In genomic region chr19:8897865-8898495, GRCm38 (mm10) we compare ENCODE assay signal across 8 mouse cellular contexts. TPM values are rescaled to one million over a fixed set of nuclear protein-coding genes. Genes with fewer than 3 reads are reported as not detected.
DNase-seq lines count a peak whose midpoint lies in the region; ATAC-seq lines count a peak whose summit lies in the region.

Gene Ganab, plus strand, starts transcription at chr19:8898071.

- ATAC-seq in intestine, embryonic 14.5 days (replicated peaks; ENCODE audit: low FRiP score, low TSS enrichment, low read depth) = peak; percentile 98

- intact Hi-C loops in left cerebral cortex, postnatal 14 days (cut with DNase I) = no loop called here

- H3K27ac ChIP-seq in intestine, embryonic 14.5 days (ENCODE audit: low read depth) = peak within 1 kb of the TSS; percentile 84

- H3K4me2 ChIP-seq in intestine, embryonic 14.5 days (ENCODE audit: low read length) = peak within 1 kb of the TSS; percentile 85

- no peaks in the 10 kb centered on the region for H3K27me3 ChIP-seq in intestine, embryonic 14.5 days (replicated peaks; ENCODE audit: control insufficient read depth, insufficient read depth, low read length)

- WGBS in intestine, embryonic 14.5 days = under 1% methylated on average over 53 of the region's 53 CpGs

- peak within 1 kb of the TSS; percentile 96 for H3K4me3 ChIP-seq in intestine, embryonic 14.5 days (ENCODE audit: low read depth, low read length)

- no peaks in the 10 kb centered on the region for H3K9me3 ChIP-seq in intestine, embryonic 14.5 days (ENCODE audit: control insufficient read depth, low read length)

- peaks cover 21% of the 10 kb centered on the region for H3K4me1 ChIP-seq in intestine, embryonic 14.5 days (replicated peaks; ENCODE audit: control insufficient read depth, insufficient read depth, low read length)

- DNase-seq in adrenal gland, adult (ENCODE audit: inconsistent age in 2 of 2, low spot score in 1 of 2) = peak; percentile 97 to 98
- DNase-seq in embryo, embryonic 10.5 days (ENCODE audit: low spot score) = peak; percentile 99
- peak; percentile 93 for DNase-seq in gastrocnemius, postnatal 25 days
- DNase-seq in intestine, embryonic 14.5 days (ENCODE audit: low spot score) = peak; percentile 95
- peak; percentile 96 to 97 for DNase-seq in left cerebral cortex, postnatal 14 days (ENCODE audit: low spot score in 2 of 2)
- DNase-seq in mesoderm, embryonic 11.5 days (ENCODE audit: low read depth, low spot score) = peak; percentile 97
- DNase-seq in right cerebral cortex, postnatal 36 days (ENCODE audit: low spot score in 2 of 2) = peak; percentile 95 to 97
- peak; percentile 96 for DNase-seq in yolk sac, embryonic 10.5 days (ENCODE audit: low spot score)

- H3K9ac ChIP-seq in intestine, embryonic 14.5 days (ENCODE audit: low read length) = peak within 1 kb of the TSS; percentile 97

- H3K36me3 ChIP-seq in intestine, embryonic 14.5 days (ENCODE audit: control insufficient read depth, insufficient read depth, low read length) = peaks cover 37% of the 10 kb centered on the region

RNA-seq across cellular contexts. Expression of gene Ganab, which starts in this region (rescaled TPM):
- 10 to 100 TPM; 23.1 to 25.9 TPM for total RNA-seq in gastrocnemius, postnatal 25 days (2021)
- 89.8 and 96.4 TPM in 2 replicates for polyA plus RNA-seq in intestine, embryonic 14.5 days (2014; fragmentation: Nextera tagmentation; extraction: Ambion mirVana)
- 100 to 1,000 TPM in 1 of 2 experiments, 10 to 100 TPM in 1; 97.6 to 104 TPM for total RNA-seq in left cerebral cortex, postnatal 14 days (2021)

Comparison
In these comparisons a context has a peak if more than half of its experiments do, and no peak if none do; other contexts are left out.
1. Peak in every context shown above with its lines: DNase-seq, ATAC-seq, H3K4me3 ChIP-seq and H3K27ac ChIP-seq.